Mouse (Mus musculus): ENCODE data around the gene Capn8.

DNA sequence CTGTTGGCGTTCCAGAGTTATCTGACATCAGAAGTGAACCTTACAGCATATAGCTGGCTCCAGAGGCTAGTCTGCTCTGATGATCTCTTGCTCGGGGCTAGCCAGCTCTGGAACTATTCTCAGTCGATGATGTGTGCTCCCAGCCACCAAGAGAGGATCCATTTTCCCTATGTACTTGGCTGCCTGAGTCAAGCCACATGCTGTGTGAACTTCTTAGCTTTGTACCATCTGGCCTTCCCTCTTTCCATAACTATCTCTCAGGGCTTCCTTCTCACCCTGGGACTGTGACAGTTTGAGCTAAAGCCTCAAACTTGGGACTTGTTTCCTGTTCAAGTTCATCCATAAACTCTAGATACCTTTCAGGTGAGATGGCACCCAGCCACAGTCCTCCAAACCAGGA is 31.2 kb upstream of the Capn8 start:
- TF ChIP-seq CTCF (IDR thresholded peaks at IDR 0.05; ENCODE audit: low read depth) = no peak
- TF ChIP-seq EP300 (optimal IDR thresholded peaks at IDR 0.05) = no peak

Data from stomach, postnatal 0 days (tissue).